Mouse (Mus musculus) kidney, postnatal 10 days (tissue): Measurements from ENCODE around the gene Cavin4.
"Not testable (repeated sequence)": the region's sequence is repeated elsewhere in the genome, so short reads cannot be mapped to it uniquely, and the experiment has no call there.

Experiments
- DNase-seq: peaks from one replicate; pipeline ENCODE4 v3.0.0; 2021; ENCODE audit warnings: mixed read lengths

Cavin4 gene

DNA sequence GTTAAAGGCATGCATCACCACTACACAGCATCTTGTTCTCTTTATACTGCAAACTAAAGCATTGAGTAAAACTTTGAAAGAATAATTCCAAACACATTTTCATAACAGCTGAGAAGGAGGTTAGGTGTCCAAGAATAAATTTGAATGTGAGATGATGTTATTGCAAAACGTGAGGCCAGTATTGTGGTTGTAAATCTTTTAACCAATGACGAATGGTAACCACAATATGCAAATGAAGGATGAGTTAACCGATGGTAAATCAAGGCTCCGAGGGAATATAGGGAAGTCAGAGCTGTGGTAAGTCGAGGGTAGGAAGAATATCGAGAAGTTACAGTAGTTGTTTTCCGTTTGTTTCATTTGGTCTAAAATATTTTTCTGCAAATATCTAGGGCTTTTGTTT, 11.1 kb downstream of the Cavin4 start:
- DNase-seq: no peak

- DNase-seq: no peak
These were observed 13.4 kb downstream of the Cavin4 start for GRCm38 (mm10) chr4:48676570-48677185.

DNA sequence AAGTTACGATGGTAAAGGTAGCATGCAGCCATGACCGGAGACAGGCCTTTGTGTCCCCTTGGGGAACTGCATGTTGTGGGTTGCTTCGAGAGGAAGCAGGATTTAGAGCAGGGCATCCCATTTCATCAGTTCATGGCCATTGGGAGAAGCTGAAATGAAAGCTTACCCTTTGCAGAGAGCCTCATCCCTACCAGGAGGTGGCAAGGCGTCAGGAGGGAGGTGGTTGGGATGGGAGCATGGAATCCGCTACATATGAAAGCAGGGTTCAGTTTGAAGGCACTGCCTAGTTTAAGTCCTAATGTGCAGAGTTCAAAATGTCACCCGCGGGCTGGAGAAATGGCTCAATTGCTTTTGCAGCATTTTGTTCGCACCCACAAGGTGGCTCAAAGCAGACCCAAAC, 14.0 kb downstream of the Cavin4 start:
- DNase-seq: no peak

GRCm38 (mm10) chr4:48677812-48678211, 14.5 kb downstream of the Cavin4 start:
- DNase-seq: no peak

DNA sequence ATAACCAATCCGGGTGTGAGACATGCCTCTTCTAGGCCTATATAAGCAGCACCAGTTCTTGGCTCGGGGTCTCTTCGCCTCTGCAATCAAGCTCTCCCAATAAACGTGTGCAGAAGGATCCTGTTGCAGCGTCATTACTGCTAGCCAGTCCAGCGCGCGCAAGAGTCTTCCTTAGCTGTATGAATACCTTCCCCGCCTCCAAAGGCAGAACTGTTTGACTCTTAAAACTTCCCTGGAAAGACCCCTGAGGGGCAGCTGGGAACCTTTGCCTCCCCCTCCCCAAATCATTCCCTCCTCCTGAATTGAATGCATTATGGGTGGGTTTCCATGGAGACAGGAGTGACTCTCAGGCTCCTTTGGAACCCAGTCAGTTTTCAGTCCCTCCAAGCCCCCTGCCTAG, 15.5 kb downstream of the Cavin4 start:
- DNase-seq: no peak

DNA sequence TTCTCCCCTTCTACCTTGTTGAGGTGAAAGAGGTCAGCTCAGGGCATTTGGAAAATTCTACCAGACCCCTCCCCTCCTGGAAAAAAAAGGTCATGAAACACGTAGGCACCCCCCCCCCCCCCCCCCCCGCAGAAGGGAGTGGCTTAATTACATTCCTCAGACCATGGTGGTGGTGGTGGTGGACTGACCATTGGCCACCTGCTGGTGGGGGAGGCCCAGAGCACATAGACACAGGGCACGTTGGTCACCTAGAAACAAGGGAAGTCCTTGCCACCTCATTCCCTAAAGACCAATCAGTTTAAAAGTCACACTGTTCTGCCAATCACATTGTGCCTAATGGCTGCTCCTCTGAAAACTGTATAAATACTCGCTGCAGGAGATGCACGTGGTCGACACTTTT, 16.4 kb downstream of the Cavin4 start:
- DNase-seq: not testable (repeated sequence)

DNA sequence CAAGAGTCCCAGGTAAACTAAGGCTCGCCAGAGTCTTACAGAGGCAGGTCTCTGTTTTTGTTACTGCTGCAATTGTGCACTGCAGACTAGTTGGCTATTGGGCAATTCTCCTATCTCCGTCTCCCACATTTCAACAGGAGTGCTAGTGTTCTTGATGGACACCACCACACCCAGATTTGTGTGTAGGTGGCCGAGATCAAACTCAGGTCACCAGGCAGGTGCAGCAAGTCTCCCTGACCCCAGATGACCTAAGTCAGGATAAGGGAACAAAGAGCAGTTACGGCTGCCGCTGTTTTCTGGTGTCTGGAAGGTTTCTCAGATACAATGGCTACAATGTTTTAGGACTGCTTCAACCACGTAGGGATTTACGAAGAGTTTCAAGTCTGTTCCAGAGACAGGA, 16.9 kb downstream of the Cavin4 start:
- no peak for DNase-seq

- peak; percentile 57 for DNase-seq
These were observed 17.5 kb downstream of the Cavin4 start for GRCm38 (mm10) chr4:48680648-48681343.

- DNase-seq: no peak
These were observed 19.8 kb downstream of the Cavin4 start for GRCm38 (mm10) chr4:48683126-48683525.

- DNase-seq: not testable (repeated sequence)
These were observed 20.4 kb downstream of the Cavin4 start for GRCm38 (mm10) chr4:48683633-48684209.

GRCm38 (mm10) chr4:48684593-48685187, 21.4 kb downstream of the Cavin4 start:
- no peak for DNase-seq

- DNase-seq: no peak
These were observed 24.8 kb downstream of the Cavin4 start for GRCm38 (mm10) chr4:48688148-48688547.

DNA sequence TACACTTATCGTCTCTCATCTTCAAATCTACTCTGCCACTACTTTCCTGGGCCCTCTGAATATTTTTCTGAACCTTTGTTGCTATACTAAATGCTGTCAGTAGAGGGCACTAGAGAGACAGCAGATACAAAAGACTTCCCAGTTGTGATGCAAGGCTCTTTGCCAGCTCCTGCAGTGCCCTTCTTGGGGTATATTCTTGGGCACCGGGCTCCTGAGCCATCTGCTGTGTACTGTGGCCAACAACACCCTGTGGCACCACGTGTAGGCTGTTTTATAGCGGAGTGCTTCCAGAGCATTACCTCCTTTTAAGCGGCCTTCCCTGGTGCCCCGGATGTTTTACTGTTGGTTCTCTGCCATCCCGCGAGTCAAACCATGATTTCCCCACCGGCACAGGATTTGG, 27.3 kb downstream of the Cavin4 start:
- DNase-seq: peak; percentile 43

- DNase-seq: peak; percentile 74
These were observed 28.6 kb downstream of the Cavin4 start for GRCm38 (mm10) chr4:48691793-48692437.

DNA sequence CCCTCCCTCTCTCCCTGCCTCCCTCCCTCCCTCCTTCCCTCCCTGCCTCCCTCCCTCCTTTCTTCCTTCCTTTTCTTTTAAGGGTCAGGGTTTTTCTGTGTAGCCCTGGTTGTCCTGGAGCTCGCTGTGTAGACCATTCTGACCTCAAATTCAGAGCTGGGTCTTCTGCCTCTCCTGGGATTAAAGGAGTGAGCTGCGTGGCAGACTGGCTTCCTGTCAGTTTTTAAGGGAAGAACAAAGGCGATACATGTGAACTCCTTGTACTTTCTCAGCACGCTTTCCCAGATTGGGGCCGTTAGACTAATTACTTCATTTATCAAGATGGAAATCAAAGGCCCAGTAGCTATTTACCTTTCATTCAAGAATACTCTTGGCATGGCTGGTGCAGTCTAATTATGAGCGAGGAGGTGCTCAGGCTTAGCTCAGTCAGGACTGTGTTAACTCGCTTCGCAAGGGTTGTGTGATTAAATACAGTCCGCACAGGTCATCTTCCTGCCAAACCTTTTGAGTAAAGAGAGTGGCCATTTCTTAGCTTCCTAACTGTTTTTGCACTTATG, 29.5 kb downstream of the Cavin4 start:
- DNase-seq: no peak

DNA sequence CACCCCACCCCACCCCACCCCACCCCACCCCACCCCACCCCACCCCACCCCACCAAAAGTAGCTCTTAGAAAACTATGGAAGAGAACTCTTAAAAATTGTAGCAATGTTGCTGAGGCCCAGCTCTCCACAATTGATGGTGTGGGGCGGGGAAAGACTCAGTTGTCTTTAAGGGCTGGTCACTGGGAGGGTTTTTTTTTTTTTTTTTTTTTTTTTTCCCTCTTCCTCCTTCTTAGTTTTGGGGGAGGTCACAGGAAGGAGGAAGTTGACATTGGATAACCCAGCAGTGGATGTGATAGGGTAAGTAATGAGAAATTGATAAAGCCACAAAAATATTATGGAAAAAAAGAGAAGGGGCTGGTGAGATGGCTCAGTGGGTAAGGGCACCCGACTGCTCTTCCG, 33.4 kb downstream of the Cavin4 start:
- no peak for DNase-seq

GRCm38 (mm10) chr4:48697302-48697701, 34.0 kb downstream of the Cavin4 start:
- DNase-seq: no peak

- peak; percentile 14 for DNase-seq
These were observed 52.7 kb downstream of the Cavin4 start for GRCm38 (mm10) chr4:48715865-48716650.

- DNase-seq: no peak
These were observed 53.5 kb downstream of the Cavin4 start for GRCm38 (mm10) chr4:48716817-48717216.
